Mouse (Mus musculus): ENCODE measurements around the gene Son. TPM values are rescaled to one million over a fixed set of nuclear protein-coding genes. Genes with fewer than 3 reads are reported as not detected.

Son gene
- total RNA-seq, 2 experiments from 2014 or later = 259 to 285 TPM

- peak; percentile 60 for TF ChIP-seq CTCF (conservative IDR thresholded peaks at IDR 0.05)
- H3K27ac ChIP-seq = no peak overlapping the region
- no peak overlapping the region for H3K4me3 ChIP-seq
- no peak for DNase-seq (ENCODE audit: low spot score in 2 of 2)
Measured at GRCm38 (mm10) chr16:91704603-91705340, 57.5 kb downstream of the Son start.

GRCm38 (mm10) chr16:91710241-91710640 lies 62.9 kb downstream of the Son start:
- no peak for TF ChIP-seq CTCF (conservative IDR thresholded peaks at IDR 0.05)
- Histone ChIP-seq H3K4me3 (no peak overlapping the region), H3K27ac (no peak overlapping the region)
- no peak for DNase-seq (ENCODE audit: low spot score in 2 of 2)

GRCm38 (mm10) chr16:91716927-91717349 lies 69.6 kb downstream of the Son start:
- Histone ChIP-seq H3K4me3 (no peak overlapping the region), H3K27ac (no peak overlapping the region)
- TF ChIP-seq CTCF (conservative IDR thresholded peaks at IDR 0.05) = 0 out of 2 replicates have a peak, but pooled peaks have one; percentile 9

GRCm38 (mm10) chr16:91717399-91717798 lies 70.1 kb downstream of the Son start:
- DNase-seq (ENCODE audit: low spot score in 2 of 2) = no peak
- Histone ChIP-seq H3K4me3 (no peak overlapping the region), H3K27ac (no peak overlapping the region)
- TF ChIP-seq CTCF (conservative IDR thresholded peaks at IDR 0.05) = no peak

More at GRCm38 (mm10) chr16:91716927-91717349, 69.6 kb downstream of the Son start:
- no peak for DNase-seq (ENCODE audit: low spot score in 2 of 2)

GRCm38 (mm10) chr16:91724247-91724646 lies 76.9 kb downstream of the Son start:
- Histone ChIP-seq H3K27ac (no peak overlapping the region), H3K4me3 (no peak overlapping the region)
- TF ChIP-seq CTCF (conservative IDR thresholded peaks at IDR 0.05) = peak; percentile 84
- DNase-seq (ENCODE audit: low spot score in 2 of 2) = peak in 1 of 2 experiments; percentile 47

GRCm38 (mm10) chr16:91727433-91727832 lies 80.1 kb downstream of the Son start:
- Histone ChIP-seq H3K4me3 (peak overlapping the region; percentile 66), H3K27ac (peak overlapping the region; percentile 90; the same call in 1 of the 2 replicates)
- no peak for TF ChIP-seq CTCF (conservative IDR thresholded peaks at IDR 0.05)
- DNase-seq (ENCODE audit: low spot score in 2 of 2) = no peak

GRCm38 (mm10) chr16:91728123-91729065 lies 81.1 kb downstream of the Son start, which contains the start of gene Cryzl1:
Cryzl1 (minus strand) TSS chr16:91728975.
- peak; percentile 97 to 100 for DNase-seq (ENCODE audit: low spot score in 2 of 2)
- TF ChIP-seq CTCF (conservative IDR thresholded peaks at IDR 0.05) = no peak
- Histone ChIP-seq H3K4me3 (peak within 1 kb of the TSS; percentile 66), H3K27ac (peak within 1 kb of the TSS; percentile 92)

Other genes starting within 250 kb of the Son start
- gene Il10rb, start 241.3 kb upstream of the Son start, total RNA-seq (2021) = 1 to 10 TPM; 8.6 to 9.0 TPM
- gene Ifnar1, start 162.3 kb upstream of the Son start, total RNA-seq (2021) = 10 to 100 TPM; 42.2 to 45.9 TPM
- gene Ifngr2, start 100.4 kb upstream of the Son start, total RNA-seq (2021) = 10 to 100 TPM; 49.2 to 50.6 TPM
- 100 to 1,000 TPM in 1 of 2 experiments, 10 to 100 TPM in 1; 97.3 to 104 TPM for gene Tmem50b, start 49.7 kb upstream of the Son start, total RNA-seq (2021)
- gene Dnajc28, start 28.5 kb upstream of the Son start, total RNA-seq (2021) = 10 to 100 TPM; 10.3 to 10.5 TPM
- 10 to 100 TPM; 52.9 to 54.3 TPM for gene Gart, start 554 bp upstream of the Son start, total RNA-seq (2021)
- gene Donson, start 41.3 kb downstream of the Son start, total RNA-seq (2021) = 10 to 100 TPM; 24.4 to 28.8 TPM
- 100 to 1,000 TPM; 104 to 111 TPM for gene Cryzl1, start 81.5 kb downstream of the Son start, total RNA-seq (2021)
- gene Itsn1, start 81.8 kb downstream of the Son start, total RNA-seq (2021) = 100 to 1,000 TPM; 160 to 176 TPM